Mouse (Mus musculus) liver, adult 2 months (tissue): ENCODE data around the gene Med8. TPM values are rescaled to one million over a fixed set of nuclear protein-coding genes. Genes with fewer than 3 reads are reported as not detected.

Experiments
- DNase-seq: peaks from one replicate; pipeline ENCODE4 v3.0.0-alpha.2; 2011; ENCODE audit warnings: low read depth, low spot score; ENCODE audit errors: extremely low read depth
- H3K27ac ChIP-seq: fragments of 200-500 bp; replicated peaks from 2 replicates; pipeline ENCODE4 v1.5.1; 2012; ENCODE audit warnings: low read depth, mild to moderate bottlenecking, control low read depth, inconsistent platforms, low read length; ENCODE audit not compliant: insufficient read depth
- H3K27me3 ChIP-seq: fragments of 200-500 bp; 2 replicates; pipeline ENCODE4 v1.6.1; 2012; ENCODE audit warnings: mild to moderate bottlenecking, moderate library complexity, low read length, inconsistent platforms; ENCODE audit not compliant: control insufficient read depth, insufficient read depth
- H3K36me3 ChIP-seq: fragments of 200-500 bp; 2 replicates; pipeline ENCODE4 v1.6.1; 2012; ENCODE audit warnings: low read length, inconsistent platforms; ENCODE audit not compliant: control insufficient read depth, insufficient read depth
- H3K4me1 ChIP-seq: fragments of 200-500 bp; 2 replicates; pipeline ENCODE4 v1.6.1; 2011; ENCODE audit warnings: low read length; ENCODE audit not compliant: control insufficient read depth, insufficient read depth
- H3K4me3 ChIP-seq: fragments of 200-500 bp; 2 replicates; pipeline ENCODE4 v1.5.1; 2011; ENCODE audit warnings: low read depth, mild to moderate bottlenecking, control low read depth, low read length, moderate library complexity; ENCODE audit not compliant: insufficient read depth
- H3K79me2 ChIP-seq: fragments of 200-500 bp; 2 replicates; pipeline ENCODE4 v1.6.1; 2012; ENCODE audit warnings: inconsistent platforms, mild to moderate bottlenecking, low read length, moderate library complexity; ENCODE audit not compliant: control insufficient read depth, insufficient read depth
- H3K9ac ChIP-seq: fragments of 200-500 bp; 2 replicates; pipeline ENCODE4 v1.6.1; 2012; ENCODE audit warnings: low read depth, mild to moderate bottlenecking, control low read depth, inconsistent platforms, low read length
- CTCF ChIP-seq: fragments of 200-500 bp; IDR thresholded peaks from 2 replicates; pipeline ENCODE4 v1.5.1; 2011; ENCODE audit warnings: low read depth, low read length, control low read depth
- POLR2A ChIP-seq: fragments of 200-500 bp; IDR thresholded peaks from 2 replicates; pipeline ENCODE4 v1.6.1; 2011; ENCODE audit warnings: low read length, control low read depth; ENCODE audit not compliant: insufficient read depth; ENCODE audit errors: extremely low read depth
- WGBS: fragments of 180-500 bp; shearing (Covaris S2); methylation state at CpG from one replicate; pipeline ENCODE4 v1.1.7; 2018; 5-methylcytosine and 5-hydroxymethylcytosine counted together
- polyA plus RNA-seq: library from polyadenylated mRNA; depleted of rRNA; stranded (reverse); fragments of >200 nt; gene quantifications from 2 replicates; pipeline ENCODE4 v1.2.3, GENCODE M21; 2012
- total RNA-seq: library from RNA; depleted of rRNA; stranded (reverse); fragments of >200 nt; gene quantifications from 2 replicates; pipeline ENCODE4 v1.2.3, GENCODE M21; 2014

Med8 gene
- total and polyA plus RNA-seq, 2 experiments, result 25.5 to 40.3 TPM

GRCm38 (mm10) chr4:118398400-118398799 lies 10.7 kb upstream of the Med8 start:
- no peaks in the 10 kb centered on the region for H3K79me2 ChIP-seq
- TF ChIP-seq POLR2A (no peak), CTCF (no peak)
- H3K27ac ChIP-seq, result no peak overlapping the region
- WGBS, result 45% methylated on average over 6 of the region's 6 CpGs
- H3K36me3 ChIP-seq, result peaks cover 5% of the 10 kb centered on the region; the same call in 1 of the 2 replicates
- H3K27me3 ChIP-seq, result no peaks in the 10 kb centered on the region
- H3K4me3 ChIP-seq, result no peak overlapping the region
- H3K9ac ChIP-seq, result no peak overlapping the region
- peak; percentile 67 for DNase-seq
- peaks cover 20% of the 10 kb centered on the region for H3K4me1 ChIP-seq

- TF ChIP-seq CTCF (no peak), POLR2A (no peak)
- Histone ChIP-seq H3K4me1 (peaks cover 20% of the 10 kb centered on the region), H3K27me3 (no peaks in the 10 kb centered on the region), H3K4me3 (no peak overlapping the region), H3K36me3 (peaks cover 4% of the 10 kb centered on the region; the same call in 1 of the 2 replicates), H3K27ac (peak overlapping the region; percentile 27), H3K79me2 (no peaks in the 10 kb centered on the region), H3K9ac (no peak overlapping the region)
- DNase-seq, result peak; percentile 91
- 25% methylated on average over 3 of the region's 3 CpGs for WGBS
These were observed 7.7 kb upstream of the Med8 start for GRCm38 (mm10) chr4:118401421-118401820.

- Histone ChIP-seq H3K36me3 (peaks cover 2% of the 10 kb centered on the region; the same call in 1 of the 2 replicates), H3K4me1 (peaks cover 20% of the 10 kb centered on the region), H3K27ac (peak overlapping the region; percentile 4; the same call in 1 of the 2 replicates), H3K9ac (no peak overlapping the region), H3K27me3 (no peaks in the 10 kb centered on the region), H3K79me2 (no peaks in the 10 kb centered on the region), H3K4me3 (no peak overlapping the region)
- TF ChIP-seq POLR2A (no peak), CTCF (no peak)
- WGBS, result 60% methylated on average over 5 of the region's 5 CpGs
- DNase-seq, result peak; percentile 31
These were observed 7.2 kb upstream of the Med8 start for GRCm38 (mm10) chr4:118401918-118402317.

- H3K4me1 ChIP-seq, result peaks cover 20% of the 10 kb centered on the region
- H3K36me3 ChIP-seq, result no peaks in the 10 kb centered on the region; the same call in 1 of the 2 replicates
- TF ChIP-seq POLR2A (no peak), CTCF (no peak)
- H3K4me3 ChIP-seq, result no peak overlapping the region
- WGBS, result 45% methylated on average over 12 of the region's 12 CpGs
- peak; percentile 71 for DNase-seq
- no peak overlapping the region for H3K27ac ChIP-seq
- no peaks in the 10 kb centered on the region for H3K27me3 ChIP-seq
- peaks cover 3% of the 10 kb centered on the region; the same call in 1 of the 2 replicates for H3K79me2 ChIP-seq
- H3K9ac ChIP-seq, result no peak overlapping the region
These were observed 6.4 kb upstream of the Med8 start for GRCm38 (mm10) chr4:118402701-118403100.

GRCm38 (mm10) chr4:118410871-118411270 lies 1.7 kb downstream of the Med8 start:
- WGBS, result 22% methylated on average over 5 of the region's 5 CpGs
- H3K79me2 ChIP-seq, result peaks cover 14% of the 10 kb centered on the region; the same call in 1 of the 2 replicates
- H3K36me3 ChIP-seq, result peaks cover 27% of the 10 kb centered on the region
- no peak for TF ChIP-seq CTCF
- no peak for TF ChIP-seq POLR2A
- peaks cover 12% of the 10 kb centered on the region for H3K4me1 ChIP-seq
- H3K4me3 ChIP-seq, result no peak overlapping the region
- H3K27me3 ChIP-seq, result no peaks in the 10 kb centered on the region
- 0 out of 2 replicates have a peak overlapping the region, but pooled peaks have one; percentile 16 for H3K27ac ChIP-seq
- H3K9ac ChIP-seq, result no peak overlapping the region
- peak; percentile 85 for DNase-seq

- DNase-seq, result no peak
- Histone ChIP-seq H3K79me2 (peaks cover 6% of the 10 kb centered on the region; the same call in 1 of the 2 replicates), H3K9ac (no peak overlapping the region), H3K4me3 (no peak overlapping the region), H3K27ac (no peak overlapping the region), H3K36me3 (peaks cover 44% of the 10 kb centered on the region), H3K4me1 (peaks cover 10% of the 10 kb centered on the region), H3K27me3 (no peaks in the 10 kb centered on the region)
- 94% methylated on average over 5 of the region's 5 CpGs for WGBS
- TF ChIP-seq POLR2A (no peak), CTCF (no peak)
These were observed 4.4 kb downstream of the Med8 start for GRCm38 (mm10) chr4:118413553-118413952.
